Mouse (Mus musculus): ENCODE measurements around the gene Slc50a1. TPM values are rescaled to one million over a fixed set of nuclear protein-coding genes. Genes with fewer than 3 reads are reported as not detected.

The Slc50a1 gene
- polyA plus RNA-seq, 1 experiment: 9.7 TPM

DNA sequence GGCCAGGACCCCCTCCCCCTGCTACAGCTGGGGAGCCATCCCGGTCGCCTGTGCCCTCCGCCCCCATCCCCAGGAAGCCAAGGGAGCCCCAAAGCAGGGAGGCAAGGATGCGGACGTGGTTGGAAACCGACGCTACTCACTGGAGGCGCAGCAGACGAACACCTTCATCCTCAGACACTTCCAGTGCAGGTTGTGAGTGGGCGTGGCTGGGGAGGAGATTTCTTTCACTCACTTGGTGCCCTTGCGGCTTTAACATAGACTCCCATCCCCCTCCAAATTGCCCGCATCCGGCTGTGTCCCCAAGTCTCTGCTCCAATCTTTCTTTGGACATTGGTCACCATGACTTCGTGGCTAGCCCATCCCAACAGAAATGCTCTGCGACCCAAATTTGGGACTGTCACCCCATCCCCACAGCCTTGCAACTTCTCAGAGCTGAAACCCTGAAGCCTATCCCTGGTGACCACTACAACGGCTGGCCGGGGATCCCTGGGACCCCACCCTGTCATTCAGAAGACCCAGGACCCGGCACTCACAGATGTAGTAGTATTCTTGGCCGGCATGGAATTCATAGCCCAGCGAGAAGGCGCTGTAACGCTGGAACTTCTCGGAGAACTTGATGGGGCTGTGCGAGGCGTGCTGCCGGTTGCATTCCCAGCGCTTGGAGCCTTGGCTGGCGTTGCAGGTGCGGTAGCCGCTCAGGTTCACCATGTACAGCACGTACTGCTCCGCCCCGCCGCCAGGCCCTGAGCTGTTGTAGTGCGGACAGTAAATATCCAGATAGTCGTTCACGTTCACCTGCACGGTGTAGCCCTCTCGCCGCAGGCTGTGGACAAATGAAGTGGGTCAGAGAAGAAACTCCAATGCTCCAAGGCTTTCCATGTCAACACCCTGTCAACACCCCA, 45.8 kb upstream of the Slc50a1 start:
- Histone ChIP-seq H3K4me1 (ENCODE audit: control insufficient read depth, insufficient read depth, low read length) (peaks cover 52% of the 10 kb centered on the region), H3K27me3 (ENCODE audit: control insufficient read depth, insufficient read depth, low read length) (no peaks in the 10 kb centered on the region), H3K27ac (ENCODE audit: control insufficient read depth, insufficient read depth, low read depth, low read length) (no peak overlapping the region), H3K4me3 (ENCODE audit: control insufficient read depth, low read depth, low read length) (peak overlapping the region; percentile 66), H3K36me3 (ENCODE audit: control insufficient read depth, insufficient read depth, low read length) (no peaks in the 10 kb centered on the region)
- TF ChIP-seq CTCF (IDR thresholded peaks at IDR 0.05; ENCODE audit: control insufficient read depth, insufficient read depth, insufficient replicate concordance, low read depth, low read length): no peak
- no peak for TF ChIP-seq POLR2A (IDR thresholded peaks at IDR 0.05; ENCODE audit: control insufficient read depth, low read depth, low read length)

DNA sequence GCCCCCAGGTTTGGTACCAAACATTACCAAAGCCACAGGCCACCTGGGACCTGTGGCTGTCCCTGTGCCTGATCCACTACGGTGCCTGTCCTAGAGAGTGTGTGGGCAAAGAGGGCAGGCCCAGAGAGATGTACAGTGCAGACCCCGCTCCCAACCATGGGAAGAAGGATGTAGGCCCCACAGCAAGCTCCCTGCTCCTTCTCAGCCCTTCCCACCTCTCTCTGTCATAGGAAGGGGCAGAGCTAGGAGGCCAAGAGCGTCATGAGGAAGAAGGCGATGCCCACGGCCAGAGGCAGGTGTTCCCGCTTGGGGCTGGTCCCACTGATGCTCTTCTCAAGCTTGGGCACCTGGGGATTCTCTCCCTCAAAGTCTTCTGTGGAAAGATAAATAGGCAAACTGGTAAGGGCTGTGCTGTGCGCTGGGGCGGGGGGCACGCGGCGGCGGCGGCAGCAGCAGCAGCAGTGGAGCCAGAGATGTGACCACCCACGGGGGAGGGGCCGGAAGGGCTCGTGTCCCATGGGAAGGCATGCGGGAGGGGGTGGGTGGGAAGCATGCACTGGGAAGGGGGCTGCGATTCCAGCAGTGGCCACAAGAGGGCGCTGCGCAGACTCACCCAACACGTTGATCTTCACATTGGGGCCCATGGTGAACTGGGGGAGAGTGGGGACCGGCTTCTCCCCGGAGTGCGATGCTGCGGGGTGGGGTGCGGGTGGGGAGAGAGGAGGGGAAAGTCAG, 45.0 kb upstream of the Slc50a1 start:
- H3K27me3 ChIP-seq (ENCODE audit: control insufficient read depth, insufficient read depth, low read length): no peaks in the 10 kb centered on the region
- TF ChIP-seq POLR2A (IDR thresholded peaks at IDR 0.05; ENCODE audit: control insufficient read depth, low read depth, low read length) (no peak), CTCF (IDR thresholded peaks at IDR 0.05; ENCODE audit: control insufficient read depth, insufficient read depth, insufficient replicate concordance, low read depth, low read length) (peak; percentile 99)
- H3K36me3 ChIP-seq (ENCODE audit: control insufficient read depth, insufficient read depth, low read length): no peaks in the 10 kb centered on the region
- H3K4me1 ChIP-seq (ENCODE audit: control insufficient read depth, insufficient read depth, low read length): peaks cover 44% of the 10 kb centered on the region
- no peak overlapping the region; the same call in 1 of the 2 replicates for H3K4me3 ChIP-seq (ENCODE audit: control insufficient read depth, low read depth, low read length)
- H3K27ac ChIP-seq (ENCODE audit: control insufficient read depth, insufficient read depth, low read depth, low read length): no peak overlapping the region

DNA sequence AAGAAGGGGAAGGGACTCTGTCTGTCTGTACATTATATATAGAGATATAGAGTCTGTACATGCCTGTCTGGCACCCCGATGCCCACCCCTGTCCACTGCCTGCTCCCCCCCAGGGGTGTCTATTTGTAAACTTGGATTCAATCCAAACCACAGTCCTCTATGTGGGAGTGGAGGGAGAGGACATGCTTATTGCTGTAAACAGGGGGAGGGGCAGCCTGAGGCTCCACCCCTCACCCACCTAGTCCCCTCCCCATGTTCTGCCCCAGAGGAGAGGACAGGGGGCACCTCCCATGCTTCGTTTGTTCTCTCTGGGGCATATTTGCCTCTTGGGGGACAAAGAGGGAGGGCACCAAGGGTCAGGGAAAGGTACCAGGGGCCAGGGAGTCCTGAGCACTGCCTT, 44.4 kb upstream of the Slc50a1 start:
- Histone ChIP-seq H3K27ac (ENCODE audit: control insufficient read depth, insufficient read depth, low read depth, low read length) (no peak overlapping the region), H3K4me3 (ENCODE audit: control insufficient read depth, low read depth, low read length) (no peak overlapping the region), H3K4me1 (ENCODE audit: control insufficient read depth, insufficient read depth, low read length) (peaks cover 38% of the 10 kb centered on the region), H3K36me3 (ENCODE audit: control insufficient read depth, insufficient read depth, low read length) (no peaks in the 10 kb centered on the region), H3K27me3 (ENCODE audit: control insufficient read depth, insufficient read depth, low read length) (no peaks in the 10 kb centered on the region)
- TF ChIP-seq POLR2A (IDR thresholded peaks at IDR 0.05; ENCODE audit: control insufficient read depth, low read depth, low read length) (no peak), CTCF (IDR thresholded peaks at IDR 0.05; ENCODE audit: control insufficient read depth, insufficient read depth, insufficient replicate concordance, low read depth, low read length) (no peak)

DNA sequence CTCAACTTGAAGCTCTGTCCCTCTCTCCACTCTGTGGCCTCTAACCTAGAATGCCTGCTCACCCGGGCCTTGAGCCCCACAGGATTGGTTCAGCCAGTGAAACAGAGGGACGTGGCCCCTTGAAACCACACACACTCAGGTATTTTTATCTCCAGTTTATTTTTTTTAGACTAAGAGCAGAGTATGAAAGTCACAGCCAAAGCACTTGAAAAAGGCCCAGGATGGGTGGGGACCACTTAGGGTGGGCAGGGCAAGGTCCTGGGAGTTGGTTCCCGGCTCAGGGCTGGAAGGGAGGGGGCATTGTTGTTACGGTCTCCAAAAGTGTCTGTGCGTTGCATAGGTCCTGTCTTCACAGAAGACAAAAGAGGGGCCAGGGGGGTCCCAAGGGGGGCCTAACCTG, 44.0 kb upstream of the Slc50a1 start:
- Histone ChIP-seq H3K36me3 (ENCODE audit: control insufficient read depth, insufficient read depth, low read length) (no peaks in the 10 kb centered on the region), H3K4me1 (ENCODE audit: control insufficient read depth, insufficient read depth, low read length) (peaks cover 37% of the 10 kb centered on the region), H3K27ac (ENCODE audit: control insufficient read depth, insufficient read depth, low read depth, low read length) (no peak overlapping the region), H3K27me3 (ENCODE audit: control insufficient read depth, insufficient read depth, low read length) (no peaks in the 10 kb centered on the region), H3K4me3 (ENCODE audit: control insufficient read depth, low read depth, low read length) (no peak overlapping the region)
- TF ChIP-seq CTCF (IDR thresholded peaks at IDR 0.05; ENCODE audit: control insufficient read depth, insufficient read depth, insufficient replicate concordance, low read depth, low read length) (no peak), POLR2A (IDR thresholded peaks at IDR 0.05; ENCODE audit: control insufficient read depth, low read depth, low read length) (no peak)

DNA sequence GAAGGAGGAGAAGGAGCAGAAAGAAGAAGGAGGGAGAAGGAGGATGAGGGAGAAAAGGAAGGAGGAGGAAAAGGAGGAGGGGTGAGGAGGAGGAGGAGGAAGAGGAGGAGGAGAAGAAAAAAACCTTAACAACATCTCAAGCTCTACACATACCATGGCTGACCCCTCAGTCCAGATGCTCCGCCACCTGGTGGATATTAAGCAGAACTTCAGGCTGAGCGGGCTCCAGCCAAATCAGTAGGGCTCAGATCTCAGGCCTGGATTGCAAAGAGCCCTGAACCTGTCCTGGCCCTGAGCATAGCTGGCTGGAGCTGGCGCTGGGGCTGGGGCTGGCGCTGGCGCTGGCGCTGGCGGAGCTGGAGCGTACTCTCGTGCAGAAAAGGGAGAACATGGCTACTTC, 37.7 kb upstream of the Slc50a1 start:
- TF ChIP-seq POLR2A (IDR thresholded peaks at IDR 0.05; ENCODE audit: control insufficient read depth, low read depth, low read length) (no peak), CTCF (IDR thresholded peaks at IDR 0.05; ENCODE audit: control insufficient read depth, insufficient read depth, insufficient replicate concordance, low read depth, low read length) (peak; percentile 77; the same call in 1 of the 2 replicates)
- Histone ChIP-seq H3K4me1 (ENCODE audit: control insufficient read depth, insufficient read depth, low read length) (peaks cover 2% of the 10 kb centered on the region; the same call in 1 of the 2 replicates), H3K27ac (ENCODE audit: control insufficient read depth, insufficient read depth, low read depth, low read length) (no peak overlapping the region), H3K4me3 (ENCODE audit: control insufficient read depth, low read depth, low read length) (no peak overlapping the region), H3K36me3 (ENCODE audit: control insufficient read depth, insufficient read depth, low read length) (no peaks in the 10 kb centered on the region), H3K27me3 (ENCODE audit: control insufficient read depth, insufficient read depth, low read length) (no peaks in the 10 kb centered on the region)

DNA sequence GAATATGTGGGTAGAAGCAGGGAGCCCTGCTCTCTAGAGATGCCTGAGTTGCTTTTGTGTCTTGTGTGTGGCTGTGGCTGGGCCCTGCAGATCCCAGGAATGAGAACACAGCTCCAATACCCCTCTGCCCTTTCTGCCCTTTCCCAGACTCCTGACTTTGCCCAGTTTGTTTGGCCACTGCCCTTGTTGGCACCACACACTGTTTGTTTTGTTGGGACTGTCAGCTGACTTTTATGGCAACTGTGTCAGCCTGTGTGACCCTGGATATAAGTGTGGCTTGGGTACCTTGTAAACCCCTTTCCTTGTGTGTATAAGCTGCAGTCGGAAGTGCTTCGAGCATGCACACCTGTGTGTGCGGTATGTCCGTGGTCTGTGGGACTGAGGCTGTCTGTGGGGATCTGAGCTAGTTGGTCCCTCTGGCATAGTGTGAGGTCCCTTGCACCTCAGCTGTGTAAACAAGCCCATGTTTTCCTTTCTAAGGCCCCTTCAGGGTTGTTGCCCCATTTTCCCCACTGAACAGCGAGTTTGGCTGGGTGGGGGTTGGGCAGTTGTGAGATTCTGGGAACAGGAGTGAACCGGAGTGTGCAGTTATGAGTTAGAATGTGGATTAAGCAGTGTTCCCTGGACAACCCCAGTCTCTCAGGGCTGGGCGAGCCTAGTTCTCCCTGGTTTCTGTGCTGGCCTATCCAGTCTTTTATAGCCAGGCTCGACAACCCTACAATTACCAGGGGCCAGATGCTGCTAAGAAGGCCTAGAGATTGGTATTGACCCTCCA, 35.4 kb upstream of the Slc50a1 start:
- Histone ChIP-seq H3K27me3 (ENCODE audit: control insufficient read depth, insufficient read depth, low read length) (no peaks in the 10 kb centered on the region), H3K36me3 (ENCODE audit: control insufficient read depth, insufficient read depth, low read length) (no peaks in the 10 kb centered on the region), H3K27ac (ENCODE audit: control insufficient read depth, insufficient read depth, low read depth, low read length) (no peak overlapping the region), H3K4me1 (ENCODE audit: control insufficient read depth, insufficient read depth, low read length) (peaks cover 2% of the 10 kb centered on the region; the same call in 1 of the 2 replicates), H3K4me3 (ENCODE audit: control insufficient read depth, low read depth, low read length) (no peak overlapping the region)
- TF ChIP-seq CTCF (IDR thresholded peaks at IDR 0.05; ENCODE audit: control insufficient read depth, insufficient read depth, insufficient replicate concordance, low read depth, low read length) (no peak), POLR2A (IDR thresholded peaks at IDR 0.05; ENCODE audit: control insufficient read depth, low read depth, low read length) (no peak)

Measured in testis, adult 2 months (tissue).